Mouse (Mus musculus) liver, adult 2 months (tissue): ENCODE data around the gene Enthd1. TPM values are rescaled to one million over a fixed set of nuclear protein-coding genes. Genes with fewer than 3 reads are reported as not detected.

ENCODE experiments used
- DNase-seq: peaks from one replicate; pipeline ENCODE4 v3.0.0-alpha.2; 2011; ENCODE audit warnings: low read depth, low spot score; ENCODE audit errors: extremely low read depth
- H3K27ac ChIP-seq: fragments of 200-500 bp; replicated peaks from 2 replicates; pipeline ENCODE4 v1.5.1; 2012; ENCODE audit warnings: low read depth, mild to moderate bottlenecking, control low read depth, inconsistent platforms, low read length; ENCODE audit not compliant: insufficient read depth
- H3K27me3 ChIP-seq: fragments of 200-500 bp; 2 replicates; pipeline ENCODE4 v1.6.1; 2012; ENCODE audit warnings: mild to moderate bottlenecking, moderate library complexity, low read length, inconsistent platforms; ENCODE audit not compliant: control insufficient read depth, insufficient read depth
- H3K36me3 ChIP-seq: fragments of 200-500 bp; 2 replicates; pipeline ENCODE4 v1.6.1; 2012; ENCODE audit warnings: low read length, inconsistent platforms; ENCODE audit not compliant: control insufficient read depth, insufficient read depth
- H3K4me1 ChIP-seq: fragments of 200-500 bp; 2 replicates; pipeline ENCODE4 v1.6.1; 2011; ENCODE audit warnings: low read length; ENCODE audit not compliant: control insufficient read depth, insufficient read depth
- H3K4me3 ChIP-seq: fragments of 200-500 bp; 2 replicates; pipeline ENCODE4 v1.5.1; 2011; ENCODE audit warnings: low read depth, mild to moderate bottlenecking, control low read depth, low read length, moderate library complexity; ENCODE audit not compliant: insufficient read depth
- H3K79me2 ChIP-seq: fragments of 200-500 bp; 2 replicates; pipeline ENCODE4 v1.6.1; 2012; ENCODE audit warnings: inconsistent platforms, mild to moderate bottlenecking, low read length, moderate library complexity; ENCODE audit not compliant: control insufficient read depth, insufficient read depth
- H3K9ac ChIP-seq: fragments of 200-500 bp; 2 replicates; pipeline ENCODE4 v1.6.1; 2012; ENCODE audit warnings: low read depth, mild to moderate bottlenecking, control low read depth, inconsistent platforms, low read length
- CTCF ChIP-seq: fragments of 200-500 bp; IDR thresholded peaks from 2 replicates; pipeline ENCODE4 v1.5.1; 2011; ENCODE audit warnings: low read depth, low read length, control low read depth
- POLR2A ChIP-seq: fragments of 200-500 bp; IDR thresholded peaks from 2 replicates; pipeline ENCODE4 v1.6.1; 2011; ENCODE audit warnings: low read length, control low read depth; ENCODE audit not compliant: insufficient read depth; ENCODE audit errors: extremely low read depth
- WGBS: fragments of 180-500 bp; shearing (Covaris S2); methylation state at CpG from one replicate; pipeline ENCODE4 v1.1.7; 2018; 5-methylcytosine and 5-hydroxymethylcytosine counted together
- polyA plus RNA-seq: library from polyadenylated mRNA; depleted of rRNA; stranded (reverse); fragments of >200 nt; gene quantifications from 2 replicates; pipeline ENCODE4 v1.2.3, GENCODE M21; 2012
- total RNA-seq: library from RNA; depleted of rRNA; stranded (reverse); fragments of >200 nt; gene quantifications from 2 replicates; pipeline ENCODE4 v1.2.3, GENCODE M21; 2014

Enthd1 gene
- total and polyA plus RNA-seq, 2 experiments: not detected

- H3K79me2 ChIP-seq: no peaks in the 10 kb centered on the region
- TF ChIP-seq POLR2A: no peak
- no peak for TF ChIP-seq CTCF
- H3K27ac ChIP-seq: no peak overlapping the region
- no peaks in the 10 kb centered on the region for H3K36me3 ChIP-seq
- 77% methylated on average over 6 of the region's 6 CpGs for WGBS
- no peak overlapping the region for H3K9ac ChIP-seq
- DNase-seq: no peak
- H3K4me1 ChIP-seq: no peaks in the 10 kb centered on the region
- H3K4me3 ChIP-seq: no peak overlapping the region
- no peaks in the 10 kb centered on the region for H3K27me3 ChIP-seq
Measured at GRCm38 (mm10) chr15:80474429-80475002, 90.4 kb downstream of the Enthd1 start.

- Histone ChIP-seq H3K27me3 (no peaks in the 10 kb centered on the region), H3K79me2 (no peaks in the 10 kb centered on the region), H3K4me3 (no peak overlapping the region), H3K9ac (no peak overlapping the region), H3K4me1 (no peaks in the 10 kb centered on the region), H3K36me3 (no peaks in the 10 kb centered on the region), H3K27ac (no peak overlapping the region)
- no peak for TF ChIP-seq POLR2A
- TF ChIP-seq CTCF: no peak
- DNase-seq: no peak
- 89% methylated on average over 4 of the region's 4 CpGs for WGBS
Measured at GRCm38 (mm10) chr15:80467876-80468275, 97.1 kb downstream of the Enthd1 start.

- no peaks in the 10 kb centered on the region for H3K36me3 ChIP-seq
- no peak overlapping the region for H3K9ac ChIP-seq
- no peaks in the 10 kb centered on the region for H3K4me1 ChIP-seq
- no peaks in the 10 kb centered on the region for H3K79me2 ChIP-seq
- no peak for TF ChIP-seq POLR2A
- TF ChIP-seq CTCF: no peak
- no peak for DNase-seq
- WGBS: 9% methylated on average over 9 of the region's 9 CpGs
- no peak overlapping the region for H3K4me3 ChIP-seq
- no peaks in the 10 kb centered on the region for H3K27me3 ChIP-seq
- H3K27ac ChIP-seq: no peak overlapping the region
Measured at GRCm38 (mm10) chr15:80462106-80462505, 102.8 kb downstream of the Enthd1 start.

GRCm38 (mm10) chr15:80461446-80461845 is 103.5 kb downstream of the Enthd1 start:
- Histone ChIP-seq H3K79me2 (no peaks in the 10 kb centered on the region), H3K4me3 (no peak overlapping the region), H3K36me3 (no peaks in the 10 kb centered on the region), H3K4me1 (no peaks in the 10 kb centered on the region), H3K27me3 (no peaks in the 10 kb centered on the region), H3K27ac (no peak overlapping the region), H3K9ac (no peak overlapping the region)
- no peak for DNase-seq
- 41% methylated on average over 2 of the region's 2 CpGs for WGBS
- TF ChIP-seq POLR2A (no peak), CTCF (no peak)

- no peak for DNase-seq
- no peaks in the 10 kb centered on the region for H3K4me1 ChIP-seq
Measured at GRCm38 (mm10) chr15:80460011-80460410, 104.9 kb downstream of the Enthd1 start.

GRCm38 (mm10) chr15:80457984-80458383 is 107.0 kb downstream of the Enthd1 start:
- no peaks in the 10 kb centered on the region for H3K36me3 ChIP-seq
- H3K27me3 ChIP-seq: no peaks in the 10 kb centered on the region; the same call in 1 of the 2 replicates
- no peak overlapping the region for H3K9ac ChIP-seq
- H3K27ac ChIP-seq: no peak overlapping the region
- TF ChIP-seq CTCF: no peak
- TF ChIP-seq POLR2A: no peak
- H3K79me2 ChIP-seq: no peaks in the 10 kb centered on the region
- H3K4me1 ChIP-seq: no peaks in the 10 kb centered on the region
- H3K4me3 ChIP-seq: no peak overlapping the region
- DNase-seq: no peak
- 80% methylated on average over 3 of the region's 3 CpGs for WGBS

More at GRCm38 (mm10) chr15:80460011-80460410, 104.9 kb downstream of the Enthd1 start:
- Histone ChIP-seq H3K27ac (no peak overlapping the region), H3K79me2 (no peaks in the 10 kb centered on the region), H3K4me3 (no peak overlapping the region), H3K27me3 (no peaks in the 10 kb centered on the region), H3K36me3 (no peaks in the 10 kb centered on the region), H3K9ac (no peak overlapping the region)
- TF ChIP-seq CTCF (no peak), POLR2A (no peak)
- 87% methylated on average over 9 of the region's 9 CpGs for WGBS
